Mouse (Mus musculus) heart, embryonic 11.5 days (tissue): Measurements from ENCODE around the gene Catsper4. TPM values are rescaled to one million over a fixed set of nuclear protein-coding genes. Genes with fewer than 3 reads are reported as not detected.
"Not testable (repeated sequence)": the region's sequence is repeated elsewhere in the genome, so short reads cannot be mapped to it uniquely, and the experiment has no call there.

Source experiments
- ATAC-seq: fragments of 200-750 bp; cut with Nextera tagmentation; replicated peaks from 2 replicates; pipeline ENCODE4 v1.8.0; 2017; ENCODE audit warnings: moderate library complexity; ENCODE audit not compliant: insufficient number of reproducible peaks, low FRiP score, low TSS enrichment
- H3K27ac ChIP-seq: fragments of 300-500 bp; sonication (generic); 2 replicates; pipeline ENCODE4 v1.5.1; 2014; ENCODE audit warnings: mild to moderate bottlenecking, low read depth, low read length
- H3K27me3 ChIP-seq: fragments of 300-500 bp; sonication (generic); 2 replicates; pipeline ENCODE4 v1.6.1; 2014; ENCODE audit warnings: mild to moderate bottlenecking, low read length, mixed read lengths; ENCODE audit not compliant: control insufficient read depth, insufficient read depth
- H3K36me3 ChIP-seq: fragments of 300-500 bp; sonication (generic); 2 replicates; pipeline ENCODE4 v1.6.1; 2014; ENCODE audit warnings: mild to moderate bottlenecking, low read length, moderate library complexity, mixed read lengths; ENCODE audit not compliant: control insufficient read depth, insufficient read depth
- H3K4me1 ChIP-seq: fragments of 300-500 bp; sonication (generic); 2 replicates; pipeline ENCODE4 v1.6.1; 2014; ENCODE audit warnings: low read length; ENCODE audit not compliant: control insufficient read depth, insufficient read depth
- H3K4me2 ChIP-seq: fragments of 300-500 bp; sonication (generic); 2 replicates; pipeline ENCODE4 v1.6.1; 2014; ENCODE audit warnings: mild to moderate bottlenecking, moderate library complexity
- H3K4me3 ChIP-seq: fragments of 300-500 bp; sonication (generic); 2 replicates; pipeline ENCODE4 v1.5.1; 2014; ENCODE audit warnings: low read depth, low read length
- H3K9ac ChIP-seq: fragments of 300-500 bp; sonication (generic); 2 replicates; pipeline ENCODE4 v1.6.1; 2014; ENCODE audit warnings: mild to moderate bottlenecking, low read depth, low read length, moderate library complexity
- H3K9me3 ChIP-seq: fragments of 300-500 bp; sonication (generic); replicated peaks from 2 replicates; pipeline ENCODE4 v1.6.1; 2016; ENCODE audit warnings: low read length; ENCODE audit not compliant: control insufficient read depth
- WGBS: fragments of 180-500 bp; shearing (Covaris S2); extraction: QIAGEN DNeasy Blood & Tissue Kit; methylation state at CpG from one replicate; pipeline ENCODE4 v1.1.7; 2014; ENCODE audit not compliant: insufficient replicate concordance; 5-methylcytosine and 5-hydroxymethylcytosine counted together
- polyA plus RNA-seq: library from polyadenylated mRNA; unstranded; fragments of >200 nt; fragmentation: Nextera tagmentation; extraction: Ambion mirVana; gene quantifications from 2 replicates; pipeline ENCODE4 v1.2.1, GENCODE M21; 2014

The Catsper4 gene
- polyA plus RNA-seq, result not detected in 2 replicates

- no peaks in the 10 kb centered on the region for H3K27me3 ChIP-seq
- no peak within 1 kb of the TSS for H3K4me2 ChIP-seq
- no peak for ATAC-seq
- no peak within 1 kb of the TSS for H3K9ac ChIP-seq
- H3K27ac ChIP-seq, result no peak within 1 kb of the TSS
- H3K4me3 ChIP-seq, result no peak within 1 kb of the TSS
- WGBS, result 61% methylated on average over 8 of the region's 8 CpGs
- H3K36me3 ChIP-seq, result no peaks in the 10 kb centered on the region
- H3K4me1 ChIP-seq, result 0 out of 2 replicates have a peak, but pooled peaks cover 3% of the 10 kb centered on the region
- H3K9me3 ChIP-seq, result no peaks in the 10 kb centered on the region
These were observed at the start of gene Catsper4 for GRCm38 (mm10) chr4:134227194-134227593. Gene Catsper4, minus strand, starts transcription at chr4:134227383.

GRCm38 (mm10) chr4:134273417-134274345, 46.5 kb upstream of the Catsper4 start:
- peak; percentile 68 for ATAC-seq
- peak overlapping the region; percentile 11 for H3K4me3 ChIP-seq
- peak overlapping the region; percentile 46 for H3K9ac ChIP-seq
- no peaks in the 10 kb centered on the region for H3K9me3 ChIP-seq
- H3K27me3 ChIP-seq, result no peaks in the 10 kb centered on the region
- H3K36me3 ChIP-seq, result peaks cover 6% of the 10 kb centered on the region
- peaks cover 6% of the 10 kb centered on the region; the same call in 1 of the 2 replicates for H3K4me1 ChIP-seq
- peak overlapping the region; percentile 55 for H3K4me2 ChIP-seq
- peak overlapping the region; percentile 46 for H3K27ac ChIP-seq
- WGBS, result 2% methylated on average over 14 of the region's 14 CpGs

GRCm38 (mm10) chr4:134272731-134273416, 45.7 kb upstream of the Catsper4 start:
- ATAC-seq, result no peak
- 28% methylated on average over 12 of the region's 13 CpGs for WGBS

DNA sequence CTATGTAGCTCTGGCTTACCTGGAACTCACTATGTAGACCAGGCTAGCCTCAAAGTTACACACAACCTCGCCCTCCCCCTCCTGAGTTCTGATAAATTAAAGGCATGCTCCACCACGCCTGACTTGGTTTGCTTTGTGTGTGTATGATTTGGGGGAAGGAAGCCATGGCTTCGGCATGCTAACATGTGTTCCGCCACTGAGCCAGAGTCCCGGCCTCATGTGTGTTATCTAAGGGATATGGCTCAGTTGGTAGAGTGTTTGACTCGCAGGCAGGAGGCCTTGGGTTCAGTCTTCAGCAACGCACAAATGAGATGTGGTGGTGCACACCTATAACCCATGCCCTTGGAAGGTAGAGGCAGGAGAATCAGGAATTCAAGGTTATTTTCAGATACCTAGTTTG, 44.8 kb upstream of the Catsper4 start:
- 81% methylated on average over 7 of the region's 7 CpGs for WGBS
- no peak for ATAC-seq

More at GRCm38 (mm10) chr4:134272731-134273416, 45.7 kb upstream of the Catsper4 start:
- Histone ChIP-seq H3K9ac (peak overlapping the region; percentile 56), H3K36me3 (no peaks in the 10 kb centered on the region), H3K27ac (peak overlapping the region; percentile 35; the same call in 1 of the 2 replicates), H3K4me1 (peaks cover 6% of the 10 kb centered on the region; the same call in 1 of the 2 replicates), H3K27me3 (no peaks in the 10 kb centered on the region), H3K9me3 (no peaks in the 10 kb centered on the region), H3K4me2 (peak overlapping the region; percentile 55), H3K4me3 (peak overlapping the region; percentile 11)

GRCm38 (mm10) chr4:134269622-134270021, 42.4 kb upstream of the Catsper4 start:
- H3K27me3 ChIP-seq, H3K9me3 ChIP-seq, H3K9ac ChIP-seq, H3K4me3 ChIP-seq, H3K27ac ChIP-seq, ATAC-seq, H3K4me2 ChIP-seq, H3K36me3 ChIP-seq, H3K4me1 ChIP-seq: not testable (repeated sequence)

More for the DNA sequence above, 44.8 kb upstream of the Catsper4 start:
- Histone ChIP-seq H3K4me3 (no peak overlapping the region), H3K27ac (no peak overlapping the region), H3K9me3 (no peaks in the 10 kb centered on the region), H3K4me1 (peaks cover 6% of the 10 kb centered on the region; the same call in 1 of the 2 replicates), H3K27me3 (no peaks in the 10 kb centered on the region), H3K4me2 (no peak overlapping the region), H3K9ac (no peak overlapping the region), H3K36me3 (no peaks in the 10 kb centered on the region)

DNA sequence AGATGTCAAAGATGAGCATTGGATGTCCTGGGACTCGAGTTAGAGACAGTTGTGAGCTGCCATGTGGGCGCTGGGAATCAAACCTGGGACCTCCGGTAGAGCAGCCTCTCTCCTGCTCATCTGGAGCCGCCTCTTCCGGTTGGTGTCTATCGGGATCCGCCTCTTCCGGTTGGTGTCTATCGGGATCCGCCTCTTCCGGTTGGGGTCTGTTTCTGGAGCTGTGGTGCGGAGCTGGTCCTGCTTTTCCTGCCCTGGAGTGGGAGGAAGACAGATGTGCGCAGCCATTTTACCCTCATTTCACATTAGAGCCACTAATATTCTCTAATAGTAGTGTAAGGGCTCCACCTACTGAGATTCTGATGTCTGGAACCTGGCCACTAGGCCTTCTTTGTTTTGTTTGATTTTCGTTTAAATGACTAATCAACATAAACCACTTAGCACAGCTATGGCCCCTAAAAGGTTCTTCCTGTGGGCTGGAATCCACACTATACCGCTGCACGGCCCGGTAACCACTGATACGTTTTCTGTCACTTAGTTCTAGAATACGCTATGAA, 41.0 kb upstream of the Catsper4 start:
- Histone ChIP-seq H3K27ac (no peak overlapping the region), H3K9me3 (no peaks in the 10 kb centered on the region), H3K4me3 (no peak overlapping the region), H3K4me1 (peaks cover 4% of the 10 kb centered on the region; the same call in 1 of the 2 replicates), H3K36me3 (no peaks in the 10 kb centered on the region), H3K27me3 (no peaks in the 10 kb centered on the region), H3K4me2 (no peak overlapping the region), H3K9ac (no peak overlapping the region)
- no peak for ATAC-seq
- 79% methylated on average over 19 of the region's 19 CpGs for WGBS

GRCm38 (mm10) chr4:134265860-134266585, 38.8 kb upstream of the Catsper4 start:
- H3K9me3 ChIP-seq, result no peaks in the 10 kb centered on the region
- H3K4me2 ChIP-seq, result no peak overlapping the region
- H3K36me3 ChIP-seq, result no peaks in the 10 kb centered on the region
- no peak overlapping the region for H3K27ac ChIP-seq
- no peaks in the 10 kb centered on the region for H3K27me3 ChIP-seq
- H3K9ac ChIP-seq, result no peak overlapping the region
- H3K4me3 ChIP-seq, result no peak overlapping the region
- ATAC-seq, result no peak
- no peaks in the 10 kb centered on the region for H3K4me1 ChIP-seq
- 71% methylated on average over 9 of the region's 9 CpGs for WGBS

DNA sequence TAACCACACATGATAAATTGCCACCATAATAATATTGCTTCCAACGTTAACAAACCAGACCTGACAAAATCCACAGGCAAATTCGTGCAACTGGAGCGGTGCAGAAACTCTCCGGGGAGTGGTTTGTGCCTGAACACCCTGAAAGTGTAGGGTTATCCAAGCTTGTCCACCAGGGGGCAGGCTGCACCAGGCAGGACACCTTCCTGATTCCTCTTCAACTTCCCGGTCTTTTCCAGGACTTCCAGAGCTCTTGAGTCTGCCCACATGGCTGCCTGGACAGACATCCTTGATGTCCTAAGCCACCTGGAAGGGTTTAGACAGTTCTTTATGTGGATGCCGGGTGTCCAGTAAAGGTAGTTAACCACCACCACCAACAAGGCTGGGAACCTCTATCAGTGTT, 36.0 kb upstream of the Catsper4 start:
- no peak overlapping the region for H3K9ac ChIP-seq
- WGBS, result 27% methylated on average over 6 of the region's 6 CpGs
- no peak overlapping the region for H3K4me3 ChIP-seq
- no peak for ATAC-seq
- no peaks in the 10 kb centered on the region for H3K27me3 ChIP-seq
- H3K9me3 ChIP-seq, result no peaks in the 10 kb centered on the region
- no peaks in the 10 kb centered on the region for H3K4me1 ChIP-seq
- no peak overlapping the region for H3K4me2 ChIP-seq
- H3K27ac ChIP-seq, result no peak overlapping the region
- H3K36me3 ChIP-seq, result no peaks in the 10 kb centered on the region
